Mouse (Mus musculus) limb, embryonic 14.5 days (tissue): ENCODE data around the gene Gpd2. TPM values are rescaled to one million over a fixed set of nuclear protein-coding genes. Genes with fewer than 3 reads are reported as not detected.
A peak's percentile ranks its signal among the peaks of the same experiment; 100 is the strongest.

Experiments used
- ATAC-seq: fragments of 200-750 bp; cut with Nextera tagmentation; 2 replicates; pipeline ENCODE4 v1.8.0; 2017; ENCODE audit warnings: low read depth, moderate number of reproducible peaks, moderate TSS enrichment; ENCODE audit not compliant: low FRiP score
- DNase-seq: peaks from one replicate; pipeline ENCODE4 v3.0.0-alpha.2; 2015; ENCODE audit warnings: low spot score
- H3K27ac ChIP-seq: fragments of 300-500 bp; sonication (generic); replicated peaks from 2 replicates; pipeline ENCODE4 v1.5.1; 2014; ENCODE audit warnings: low read depth, mild to moderate bottlenecking, low read length, moderate library complexity, mixed read lengths
- H3K27me3 ChIP-seq: fragments of 300-500 bp; sonication (generic); 2 replicates; pipeline ENCODE4 v1.6.1; 2014; ENCODE audit warnings: low read length, mixed read lengths; ENCODE audit not compliant: control insufficient read depth, insufficient read depth
- H3K36me3 ChIP-seq: fragments of 300-500 bp; sonication (generic); 2 replicates; pipeline ENCODE4 v1.6.1; 2014; ENCODE audit warnings: mild to moderate bottlenecking, low read length, moderate library complexity, mixed read lengths; ENCODE audit not compliant: control insufficient read depth, insufficient read depth
- H3K4me1 ChIP-seq: fragments of 300-500 bp; sonication (generic); 2 replicates; pipeline ENCODE4 v1.6.1; 2014; ENCODE audit warnings: antibody characterized with exemption, low read length, mixed read lengths; ENCODE audit not compliant: control insufficient read depth, insufficient read depth
- H3K4me2 ChIP-seq: fragments of 300-500 bp; sonication (generic); replicated peaks from 2 replicates; pipeline ENCODE4 v1.6.1; 2014; ENCODE audit warnings: low read depth, mild to moderate bottlenecking, low read length, moderate library complexity; ENCODE audit not compliant: severe bottlenecking
- H3K4me3 ChIP-seq: fragments of 300-500 bp; sonication (generic); replicated peaks from 2 replicates; pipeline ENCODE4 v1.5.1; 2014; ENCODE audit warnings: low read length
- H3K9ac ChIP-seq: fragments of 300-500 bp; sonication (generic); 2 replicates; pipeline ENCODE4 v1.6.1; 2014; ENCODE audit warnings: mild to moderate bottlenecking, low read depth, low read length, moderate library complexity; ENCODE audit not compliant: severe bottlenecking
- H3K9me3 ChIP-seq: fragments of 300-500 bp; sonication (generic); 2 replicates; pipeline ENCODE4 v1.6.1; 2016; ENCODE audit warnings: low read length; ENCODE audit not compliant: control insufficient read depth
- POLR2A ChIP-seq: fragments of 200-500 bp; IDR thresholded peaks from 2 replicates; pipeline ENCODE4 v1.8.0; 2012; ENCODE audit warnings: inconsistent platforms, mild to moderate bottlenecking, moderate library complexity, borderline replicate concordance; ENCODE audit not compliant: insufficient read depth, insufficient read length; ENCODE audit errors: extremely low read depth
- WGBS: fragments of 180-500 bp; shearing (Covaris S2); extraction: QIAGEN DNeasy Blood & Tissue Kit; methylation state at CpG from one replicate; pipeline ENCODE4 v1.1.7; 2014; 5-methylcytosine and 5-hydroxymethylcytosine counted together
- polyA plus RNA-seq, 2 experiments: library from polyadenylated mRNA; depleted of rRNA in 1 of 2; stranded (reverse) in 1 of 2; unstranded in 1 of 2; fragments of >200 nt; fragmentation: Nextera tagmentation in 1 of 2; extraction: Ambion mirVana in 1 of 2; gene quantifications; 2 replicates each; pipeline versions ENCODE4 v1.2.1 to v1.2.3; 2012 to 2014

Gene Gpd2
- polyA plus RNA-seq, 2 experiments: 5.6 to 11.0 TPM

- Histone ChIP-seq H3K4me3 (no peak overlapping the region), H3K27ac (no peak overlapping the region), H3K4me1 (no peaks in the 10 kb centered on the region), H3K36me3 (no peaks in the 10 kb centered on the region), H3K9me3 (no peaks in the 10 kb centered on the region), H3K27me3 (no peaks in the 10 kb centered on the region), H3K9ac (no peak overlapping the region), H3K4me2 (no peak overlapping the region)
- no peak for DNase-seq
- 82% methylated on average over 4 of the region's 4 CpGs for WGBS
- TF ChIP-seq POLR2A: no peak
- no peak for ATAC-seq
These were observed 29.4 kb downstream of the Gpd2 start for GRCm38 (mm10) chr2:57266679-57267393.

- Histone ChIP-seq H3K4me1 (no peaks in the 10 kb centered on the region), H3K9ac (no peak overlapping the region), H3K4me2 (no peak overlapping the region), H3K9me3 (no peaks in the 10 kb centered on the region), H3K36me3 (no peaks in the 10 kb centered on the region), H3K27ac (no peak overlapping the region), H3K27me3 (no peaks in the 10 kb centered on the region), H3K4me3 (no peak overlapping the region)
- no peak for TF ChIP-seq POLR2A
- DNase-seq (no peak), ATAC-seq (no peak)
- 36% methylated on average over 7 of the region's 7 CpGs for WGBS
These were observed 29.9 kb downstream of the Gpd2 start for GRCm38 (mm10) chr2:57267394-57267716.

GRCm38 (mm10) chr2:57267896-57268295 lies 30.5 kb downstream of the Gpd2 start:
- Histone ChIP-seq H3K4me2 (no peak overlapping the region), H3K27me3 (no peaks in the 10 kb centered on the region), H3K4me3 (no peak overlapping the region), H3K27ac (no peak overlapping the region), H3K36me3 (no peaks in the 10 kb centered on the region), H3K9me3 (no peaks in the 10 kb centered on the region), H3K9ac (no peak overlapping the region), H3K4me1 (no peaks in the 10 kb centered on the region)
- 73% methylated on average over 7 of the region's 7 CpGs for WGBS
- TF ChIP-seq POLR2A: no peak
- ATAC-seq (no peak), DNase-seq (no peak)

- Histone ChIP-seq H3K36me3 (no peaks in the 10 kb centered on the region), H3K4me3 (no peak overlapping the region), H3K27me3 (no peaks in the 10 kb centered on the region), H3K27ac (no peak overlapping the region), H3K9me3 (no peaks in the 10 kb centered on the region), H3K9ac (no peak overlapping the region), H3K4me2 (no peak overlapping the region), H3K4me1 (no peaks in the 10 kb centered on the region)
- whole genome bisulfite sequencing: 92% methylated on average over 3 of the region's 3 CpGs
- no peak for TF ChIP-seq POLR2A
- no peak for DNase-seq
- ATAC-seq: no peak
These were observed 31.4 kb downstream of the Gpd2 start for GRCm38 (mm10) chr2:57268839-57269238.

- no peaks in the 10 kb centered on the region for H3K36me3 ChIP-seq
- H3K9ac ChIP-seq: no peak overlapping the region
- no peak for DNase-seq
- H3K4me1 ChIP-seq: no peaks in the 10 kb centered on the region
- TF ChIP-seq POLR2A: no peak
- peak; percentile 80 for ATAC-seq
- WGBS: 72% methylated on average over 13 of the region's 13 CpGs
- no peak overlapping the region for H3K4me3 ChIP-seq
- H3K4me2 ChIP-seq: no peak overlapping the region
- H3K9me3 ChIP-seq: no peaks in the 10 kb centered on the region
- H3K27ac ChIP-seq: no peak overlapping the region
- no peaks in the 10 kb centered on the region for H3K27me3 ChIP-seq
These were observed 32.4 kb downstream of the Gpd2 start for GRCm38 (mm10) chr2:57269690-57270435.
